Mouse (Mus musculus): Measurements from ENCODE around the gene Naf1.

GRCm38 (mm10) chr8:66913616-66914536 lies 53.9 kb downstream of the Naf1 start:
- TF ChIP-seq USF1 (IDR thresholded peaks at IDR 0.05; ENCODE audit: low read depth), result no peak
- TF ChIP-seq CTCF (IDR thresholded peaks at IDR 0.05; ENCODE audit: control insufficient read depth, insufficient read depth, insufficient read length), result no peak
- no peak for TF ChIP-seq MYOD1 (IDR thresholded peaks at IDR 0.05; ENCODE audit: control insufficient read depth, insufficient read length, low read depth)

Measured in C2C12 (cell line).